Mouse (Mus musculus) forelimb bud, embryonic 11.5 days (tissue): Measurements from ENCODE around the gene Rhbdl1.

Source experiments
- DNase-seq: peaks from one replicate; pipeline ENCODE4 v3.0.0-alpha.2; 2012; ENCODE audit warnings: low read depth, low spot score

The Rhbdl1 gene

DNA sequence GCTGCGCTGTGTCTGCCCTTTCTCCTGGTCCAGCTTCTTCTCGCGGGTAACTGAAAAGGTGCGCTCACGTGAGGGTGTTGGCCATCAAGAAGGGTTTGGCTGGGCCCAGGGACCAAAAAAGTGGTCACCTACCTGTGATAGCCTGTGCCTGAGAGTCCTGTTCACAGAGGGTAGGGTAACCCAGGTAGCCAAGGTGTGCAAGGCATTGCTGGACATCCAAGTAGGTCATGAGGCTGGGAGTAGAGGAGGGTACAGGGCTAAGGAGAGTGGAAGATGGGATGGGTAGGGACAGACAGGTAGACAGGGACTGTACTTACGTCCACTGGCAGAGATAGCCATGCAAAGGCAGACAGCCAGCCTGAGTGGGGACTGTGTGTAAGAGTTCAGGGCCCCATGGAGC, 3.4 kb upstream of the Rhbdl1 start:
- no peak for DNase-seq

DNA sequence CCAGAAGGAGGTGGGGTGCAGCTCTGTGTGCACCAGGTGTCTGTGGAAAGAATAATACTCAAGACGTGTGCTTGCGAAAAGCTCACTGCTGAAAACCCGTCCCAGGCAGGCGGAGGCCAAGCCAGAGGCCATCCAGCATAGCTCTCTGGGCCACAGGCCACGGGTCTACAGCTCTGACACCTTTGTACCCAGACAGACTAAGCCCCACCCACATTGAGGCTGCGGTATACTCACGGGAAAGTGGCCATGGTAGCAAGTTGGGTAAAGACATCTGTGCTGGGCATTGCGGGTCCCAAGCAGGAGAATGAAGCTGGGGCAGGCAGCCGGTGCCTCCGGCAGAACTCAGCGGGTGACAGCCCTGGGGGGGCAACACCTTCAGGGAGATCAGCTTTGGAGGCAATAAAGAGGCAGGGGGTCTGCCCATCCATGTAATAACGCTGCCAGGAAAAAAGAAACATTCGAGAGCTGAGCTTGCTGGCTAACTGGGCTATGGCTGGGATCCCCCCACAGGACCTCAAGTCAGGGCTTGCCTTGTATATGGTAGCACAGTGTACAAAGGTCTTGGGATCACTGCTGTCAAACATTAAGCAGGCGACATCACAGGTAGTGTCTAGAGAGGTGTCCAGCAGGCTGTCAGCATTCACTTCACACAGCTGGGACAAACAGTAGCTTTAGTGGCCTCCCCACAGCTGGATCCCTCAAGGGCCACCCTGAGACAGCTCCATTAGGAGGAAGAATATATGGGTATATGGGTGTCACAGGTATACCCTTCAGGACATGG, 2.5 kb upstream of the Rhbdl1 start:
- no peak for DNase-seq

DNA sequence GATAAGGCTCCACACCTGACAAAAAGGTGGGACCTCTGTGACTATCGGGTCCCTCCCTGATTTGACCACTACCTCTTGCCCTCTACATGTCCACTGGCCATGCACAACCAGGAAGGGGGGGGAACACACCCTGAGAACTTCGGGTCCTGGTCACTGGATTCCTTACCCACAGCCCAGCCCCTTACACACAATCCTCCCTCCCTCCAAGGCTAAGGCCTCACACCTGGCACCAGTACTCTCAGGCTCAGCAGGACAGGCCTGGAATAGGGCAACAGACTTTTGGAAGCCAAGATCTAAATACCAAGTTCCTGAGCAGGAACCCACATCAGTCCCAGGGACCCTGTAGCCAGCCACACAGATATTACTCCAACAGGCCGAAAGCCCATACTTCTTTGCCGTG, 1.8 kb upstream of the Rhbdl1 start:
- DNase-seq, result no peak

DNA sequence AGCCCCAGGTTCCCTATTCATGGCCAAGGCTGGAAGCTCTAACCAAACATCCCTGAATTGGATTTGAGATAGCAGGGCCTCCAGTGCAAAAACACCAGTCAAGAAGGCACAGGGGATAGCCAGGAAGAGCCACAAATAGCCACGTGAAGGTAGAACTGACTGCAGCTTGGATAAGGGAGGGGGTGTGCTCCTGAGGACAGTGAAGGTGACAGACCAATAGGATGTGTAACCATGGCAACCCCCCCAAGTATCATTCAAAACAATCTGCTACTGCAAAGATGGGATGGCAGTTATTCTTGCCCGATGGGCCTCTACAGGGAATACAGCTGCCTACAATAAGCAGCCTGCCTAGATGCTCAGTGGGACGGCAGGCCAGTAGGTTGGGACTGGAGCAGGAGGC, 438 bp upstream of the Rhbdl1 start:
- DNase-seq, result no peak

DNA sequence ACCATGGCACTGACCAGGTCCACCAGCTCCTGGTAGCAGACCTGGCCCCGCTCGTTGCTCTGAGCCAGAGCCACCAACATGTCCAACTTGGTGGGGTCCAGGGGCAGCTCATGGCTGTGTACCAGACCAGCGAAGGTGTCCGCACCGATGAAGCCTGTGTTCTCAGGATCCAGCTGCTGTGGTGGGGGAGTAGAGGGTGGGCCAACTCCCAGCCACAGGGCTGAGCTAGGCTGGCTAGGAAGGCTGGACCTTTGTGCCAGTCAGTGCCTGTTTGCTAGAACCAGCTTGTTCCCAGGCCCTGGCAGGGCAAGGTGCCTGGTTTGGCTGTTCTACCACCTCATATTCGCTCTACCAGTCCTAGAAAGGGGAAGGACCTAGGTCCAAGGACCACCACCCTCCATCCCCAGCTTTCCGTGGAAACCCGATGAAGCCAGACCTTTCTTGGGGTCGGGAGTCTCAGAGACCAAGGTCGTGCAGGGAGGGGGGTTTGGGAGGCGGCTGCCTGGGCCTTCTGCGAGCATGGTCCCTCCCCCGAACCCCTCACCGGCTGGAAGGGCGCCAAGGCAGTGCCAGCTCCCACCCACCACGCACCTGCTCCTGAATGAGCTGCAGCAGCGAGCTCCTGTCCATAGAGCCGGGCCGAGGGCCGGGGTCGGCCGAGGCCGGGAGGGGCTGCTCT, 559 bp downstream of the Rhbdl1 start:
- DNase-seq, result no peak

DNA sequence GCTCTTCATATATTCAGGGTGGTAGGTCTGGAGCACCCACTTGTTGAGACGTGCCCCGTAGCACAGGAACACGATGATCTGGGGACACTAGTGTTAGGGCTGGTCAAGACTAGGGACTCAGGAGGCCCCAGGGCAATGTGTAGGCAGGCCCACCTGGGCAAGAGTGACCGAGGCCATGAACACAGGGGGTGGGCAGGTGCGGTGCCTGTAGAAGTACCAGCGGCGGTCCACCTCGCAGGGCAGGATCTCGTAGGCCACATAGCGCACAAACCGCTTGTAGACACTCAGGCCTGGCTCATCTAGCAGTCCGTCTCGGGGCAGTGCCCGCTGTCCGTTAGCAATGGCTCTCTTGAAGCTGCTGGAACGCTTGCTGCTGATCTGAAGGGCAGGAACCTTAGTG, 1.3 kb downstream of the Rhbdl1 start:
- no peak for DNase-seq

DNA sequence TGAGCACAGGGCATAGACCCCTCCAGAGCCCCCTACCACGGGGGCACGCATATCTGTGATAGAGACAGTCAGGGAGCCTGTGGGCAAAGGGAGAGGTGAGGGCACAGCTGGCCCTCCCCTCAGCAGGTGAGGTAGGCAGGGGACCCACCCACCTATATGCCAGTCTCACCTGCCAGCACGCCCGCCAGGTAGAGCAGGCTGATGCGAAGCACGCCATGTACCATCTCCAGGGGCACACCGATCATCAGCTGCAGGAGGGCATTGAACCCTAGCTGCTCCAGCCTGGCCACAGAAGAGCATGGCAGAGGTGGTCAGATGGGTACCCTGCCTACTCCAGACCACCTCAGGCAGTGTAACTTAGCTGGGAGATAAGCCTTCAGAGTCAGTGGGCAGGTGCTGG, 1.8 kb downstream of the Rhbdl1 start:
- no peak for DNase-seq

DNA sequence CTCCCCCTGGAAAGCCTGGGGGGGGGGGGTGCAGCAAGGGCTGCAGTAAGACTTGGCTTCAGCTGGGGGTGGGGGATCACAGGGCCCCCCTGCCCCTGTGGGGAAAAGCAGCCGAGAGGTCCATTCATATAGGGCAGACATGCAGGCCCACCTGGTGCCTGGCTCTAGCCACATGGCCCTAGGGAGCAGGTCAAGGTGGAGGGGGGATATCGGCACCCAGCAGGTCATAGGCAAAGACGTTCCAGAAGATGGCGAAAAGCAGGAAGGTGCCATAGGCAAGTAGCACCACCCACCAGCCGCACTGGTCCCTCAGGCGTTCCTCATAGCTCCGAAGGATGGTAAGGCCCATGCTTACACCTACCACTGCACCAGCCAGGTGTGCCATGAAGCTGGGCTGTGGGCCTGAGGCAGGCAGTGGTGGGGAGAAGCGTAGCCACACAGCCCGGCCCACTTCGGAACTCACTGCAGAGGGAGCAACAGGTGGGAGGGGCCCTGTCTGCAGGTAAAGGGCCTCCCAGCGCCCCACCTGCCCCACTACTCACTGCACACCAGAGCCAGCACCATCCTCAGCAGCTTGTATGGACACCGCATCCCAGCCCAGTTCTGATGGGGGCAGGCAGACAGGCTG, 2.4 kb downstream of the Rhbdl1 start:
- DNase-seq, result no peak

DNA sequence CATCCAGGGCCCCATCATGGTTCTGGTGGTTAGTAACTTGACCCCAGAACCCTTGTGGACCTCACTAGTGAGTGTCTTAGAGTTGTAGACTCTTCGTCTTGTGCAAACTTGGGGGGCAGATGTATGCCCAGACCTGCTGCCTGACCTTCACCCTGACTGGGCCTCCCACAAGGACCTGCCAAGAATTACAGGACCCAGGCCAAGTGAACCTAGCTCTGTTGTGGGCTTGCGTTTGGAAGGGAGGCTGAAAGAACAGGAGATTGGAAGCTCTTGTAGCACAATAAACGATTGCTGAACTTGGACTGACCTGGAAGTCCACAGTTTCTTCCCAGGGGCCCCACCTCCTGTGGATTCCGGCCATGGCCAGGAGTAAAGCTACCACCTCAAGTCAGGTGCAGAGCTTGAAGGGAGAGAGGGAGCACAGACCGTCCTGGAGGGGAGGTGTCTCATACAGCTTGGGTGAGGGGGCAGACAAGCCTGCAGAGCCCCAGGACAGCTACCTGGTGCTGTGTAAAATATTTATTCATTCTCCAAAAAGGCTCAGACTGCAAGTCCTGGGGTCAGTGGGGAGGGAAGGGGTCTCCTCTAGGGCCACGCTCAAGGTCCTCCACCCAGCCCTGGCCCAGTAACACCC, 3.0 kb downstream of the Rhbdl1 start:
- DNase-seq, result no peak

DNA sequence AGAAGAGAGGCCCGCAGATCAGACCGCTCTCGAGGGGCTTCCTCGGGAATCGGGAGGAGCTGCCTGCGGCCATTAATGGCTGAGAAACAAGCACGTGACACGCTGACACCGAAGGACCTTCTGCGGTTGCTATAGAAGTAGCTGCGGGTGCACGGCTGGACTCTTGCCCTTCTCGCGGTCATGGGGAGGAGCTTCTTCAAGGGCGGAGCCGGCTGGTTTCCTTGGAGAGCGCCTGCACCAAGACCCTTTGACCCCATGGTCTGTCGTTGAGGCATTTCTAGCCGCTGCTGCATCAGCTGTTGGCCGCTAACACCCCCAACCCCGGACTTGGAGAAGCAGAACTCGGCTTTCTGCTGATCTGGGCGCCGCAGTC, 3.8 kb downstream of the Rhbdl1 start, which contains the start of gene Stub1:
Gene Stub1, minus strand, starts transcription at position 114 of the 373 bp plus-strand sequence.
- DNase-seq, result peak; percentile 85

DNA sequence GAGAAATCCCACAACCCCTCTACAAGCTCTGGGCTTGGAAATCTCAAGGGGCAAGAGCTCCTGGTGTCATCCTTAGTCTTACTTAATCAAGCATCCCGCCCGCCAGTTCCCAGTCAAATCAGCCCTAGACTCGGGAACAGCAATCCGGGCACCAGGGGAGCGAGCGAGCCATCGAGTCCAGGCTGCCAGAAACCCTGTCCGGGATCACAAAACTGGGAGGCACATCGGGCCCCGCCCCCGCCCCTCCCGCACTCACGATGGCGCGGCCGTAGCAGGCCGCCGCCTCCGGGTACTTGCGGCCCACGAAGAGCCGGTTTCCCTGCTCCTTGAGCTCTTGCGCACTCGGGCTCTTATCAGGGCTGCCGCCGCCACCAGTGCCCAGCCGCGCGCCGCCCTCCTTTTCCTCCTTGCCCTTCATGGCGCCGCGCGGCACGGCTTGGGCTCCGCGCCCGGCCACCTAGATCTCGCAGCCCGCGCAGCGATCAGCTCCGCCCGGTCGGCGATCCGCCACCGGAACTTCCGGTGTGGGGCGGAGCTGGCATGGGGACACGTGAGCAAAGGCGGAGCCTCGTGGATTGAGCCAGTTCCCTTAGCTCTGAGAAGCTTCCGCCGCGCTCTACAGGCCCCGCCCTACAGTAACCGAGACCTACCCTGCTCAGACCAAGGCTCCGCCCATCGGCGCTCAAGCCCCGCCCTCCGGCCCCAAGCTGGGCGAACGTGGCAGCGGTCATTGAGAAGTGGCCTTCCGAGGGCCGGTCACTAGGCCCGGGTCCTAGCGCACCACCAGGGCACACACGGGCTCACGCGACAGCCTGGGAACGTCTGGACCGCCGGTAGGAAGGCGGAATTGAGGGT, 4.4 kb downstream of the Rhbdl1 start:
- DNase-seq, result peak; percentile 99

DNA sequence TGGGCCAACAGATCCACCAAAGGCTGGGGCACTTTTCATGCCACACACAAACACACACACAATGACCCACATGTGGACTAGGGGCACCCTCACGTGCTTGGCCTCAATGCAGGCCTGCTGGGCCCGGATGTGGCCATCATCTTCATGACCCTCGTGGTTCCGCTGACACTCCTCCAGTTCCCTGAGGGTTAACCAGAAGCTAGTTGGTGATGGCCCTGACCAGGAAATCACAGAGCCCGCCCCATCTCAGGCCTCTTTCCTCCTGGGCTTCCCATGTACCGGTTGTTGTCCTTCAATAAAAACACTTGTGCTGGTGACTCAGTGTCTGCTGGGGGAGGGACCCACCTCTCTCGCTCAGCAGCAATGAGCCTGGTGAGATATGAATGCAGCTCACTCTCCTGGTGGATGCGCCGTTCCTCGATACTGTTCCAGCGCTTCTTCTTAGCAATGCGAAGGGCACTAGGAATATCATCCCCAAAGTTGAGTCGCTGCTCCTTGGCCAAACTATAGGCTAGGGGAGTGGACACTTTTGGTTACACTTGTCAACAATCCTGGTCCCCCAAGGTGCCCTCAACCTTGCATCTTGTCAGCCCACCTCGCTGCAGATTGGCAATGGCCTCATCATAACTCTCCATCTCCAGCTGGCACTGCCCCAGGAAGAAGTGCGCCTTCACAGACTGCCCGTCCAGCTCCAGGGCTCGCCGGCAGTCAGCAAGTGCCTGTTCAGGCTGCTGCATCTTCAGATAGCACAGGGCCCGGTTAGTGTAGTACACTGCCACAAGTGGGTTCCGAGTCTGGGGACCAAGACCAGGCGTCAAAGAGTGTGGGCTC, 5.4 kb downstream of the Rhbdl1 start:
- no peak for DNase-seq

DNA sequence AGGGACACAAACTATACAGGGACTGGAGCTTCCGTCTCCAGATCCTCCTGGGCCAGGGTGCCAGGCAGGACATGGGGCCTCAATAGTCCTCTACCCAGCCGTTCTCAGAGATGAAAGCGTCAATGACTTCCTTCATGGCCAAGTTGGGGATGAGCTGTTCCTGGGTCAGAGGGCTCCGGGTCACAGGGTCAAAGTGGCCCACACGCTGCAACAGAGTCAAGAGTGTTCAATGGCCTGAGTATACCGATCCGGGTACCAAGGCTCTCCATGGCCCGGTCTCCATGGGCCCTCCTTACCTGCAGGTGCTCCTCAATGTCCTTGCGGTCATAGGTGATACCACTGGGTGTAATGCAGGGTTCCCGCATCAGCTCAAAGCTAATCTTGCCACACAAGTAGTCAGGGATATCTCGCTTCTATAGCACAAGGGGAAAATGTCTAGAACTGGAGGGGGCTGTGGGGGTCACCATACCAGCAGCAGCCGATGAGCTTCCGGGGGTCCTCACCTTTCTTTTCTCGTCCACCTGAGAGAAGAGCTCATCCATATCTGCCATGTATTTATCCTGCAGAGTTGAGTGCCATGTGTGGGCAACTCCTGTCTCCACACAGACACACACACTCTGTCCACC, 6.2 kb downstream of the Rhbdl1 start:
- DNase-seq, result no peak

DNA sequence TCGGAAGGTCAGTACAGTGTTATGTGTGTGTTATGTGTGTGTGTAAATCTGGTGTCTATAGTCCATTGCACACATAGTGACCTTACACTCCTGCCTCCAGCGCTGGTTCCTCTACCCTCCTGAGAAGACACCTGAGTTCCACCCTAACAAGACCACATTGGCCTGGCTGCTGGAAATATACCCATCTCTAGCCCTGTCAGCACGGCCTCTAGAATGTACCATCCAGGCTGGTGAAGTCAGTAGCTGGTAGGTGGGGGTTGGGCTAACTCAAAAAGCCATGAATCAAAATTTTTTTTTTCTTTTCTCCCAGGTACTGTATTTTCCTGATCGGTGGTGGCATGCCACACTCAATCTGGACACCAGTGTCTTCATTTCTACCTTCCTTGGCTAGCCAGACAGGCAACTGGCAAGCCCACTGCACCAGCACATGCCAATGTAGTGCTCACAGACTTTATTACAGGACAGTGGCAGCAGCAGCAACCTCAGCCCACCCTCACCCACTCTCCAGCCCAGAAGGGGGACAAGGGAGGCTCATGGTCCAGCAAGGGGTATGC, 6.8 kb downstream of the Rhbdl1 start:
- DNase-seq, result no peak

DNA sequence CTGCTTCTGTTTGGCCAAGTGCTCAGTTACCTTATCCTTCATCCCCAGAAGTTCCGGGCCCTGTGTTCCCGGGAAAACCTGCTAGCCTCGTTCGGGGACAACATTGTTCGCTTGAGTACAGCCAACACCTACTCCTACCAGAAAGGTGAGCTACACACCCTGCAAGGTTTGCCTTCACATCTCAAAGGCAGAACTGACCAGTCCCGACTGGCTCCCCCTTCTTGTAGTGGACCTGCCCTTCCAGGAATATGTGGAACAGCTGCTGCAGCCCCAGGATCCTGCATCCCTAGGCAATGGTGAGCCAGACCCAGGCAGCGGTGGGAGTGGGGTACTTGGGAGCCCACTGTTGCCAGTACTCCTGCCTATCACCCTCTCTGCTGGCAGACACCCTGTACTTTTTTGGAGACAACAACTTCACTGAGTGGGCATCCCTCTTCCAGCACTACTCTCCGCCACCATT, 7.5 kb downstream of the Rhbdl1 start:
- DNase-seq, result no peak

DNA sequence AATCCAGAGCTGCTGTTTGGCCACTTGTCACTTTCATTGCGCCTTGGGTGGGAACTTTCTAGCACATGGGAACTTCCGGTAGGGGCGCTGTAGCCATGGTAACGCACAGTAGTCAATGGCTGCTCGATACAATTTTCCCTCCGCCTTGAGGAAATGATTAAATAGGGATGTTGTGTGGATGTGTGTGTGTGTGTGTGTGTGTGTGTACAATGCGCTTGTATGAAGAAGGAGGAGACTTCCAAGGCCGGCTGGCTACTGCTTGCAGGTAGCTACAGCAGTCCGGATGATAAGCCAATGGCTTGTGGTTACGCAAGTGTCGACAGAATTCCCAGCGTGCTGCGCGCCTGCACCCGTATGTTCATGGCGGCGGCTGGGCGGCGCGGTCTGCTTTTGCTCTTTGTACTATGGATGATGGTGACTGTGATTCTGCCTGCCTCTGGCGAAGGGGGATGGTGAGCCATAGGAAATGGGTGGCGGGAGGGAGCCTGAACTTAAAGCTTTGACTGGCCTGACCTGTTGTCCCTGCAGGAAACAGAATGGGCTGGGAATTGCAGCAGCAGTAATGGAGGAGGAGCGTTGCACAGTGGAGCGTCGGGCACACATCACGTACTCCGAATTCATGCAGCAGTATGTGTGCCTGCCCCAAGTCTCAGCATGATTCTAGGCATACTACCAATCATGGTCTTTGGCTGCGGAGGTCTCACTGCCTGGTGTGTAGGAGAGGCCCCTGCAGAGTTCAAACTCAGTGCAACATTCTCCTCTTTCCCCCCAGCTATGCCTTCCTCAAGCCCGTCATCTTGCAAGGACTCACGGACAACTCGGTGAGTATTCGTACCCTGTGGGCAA, 8.2 kb downstream of the Rhbdl1 start, which contains the start of gene Jmjd8:
Gene Jmjd8, plus strand, starts transcription at position 156 of the 846 bp plus-strand sequence.
- peak; percentile 79 for DNase-seq

DNA sequence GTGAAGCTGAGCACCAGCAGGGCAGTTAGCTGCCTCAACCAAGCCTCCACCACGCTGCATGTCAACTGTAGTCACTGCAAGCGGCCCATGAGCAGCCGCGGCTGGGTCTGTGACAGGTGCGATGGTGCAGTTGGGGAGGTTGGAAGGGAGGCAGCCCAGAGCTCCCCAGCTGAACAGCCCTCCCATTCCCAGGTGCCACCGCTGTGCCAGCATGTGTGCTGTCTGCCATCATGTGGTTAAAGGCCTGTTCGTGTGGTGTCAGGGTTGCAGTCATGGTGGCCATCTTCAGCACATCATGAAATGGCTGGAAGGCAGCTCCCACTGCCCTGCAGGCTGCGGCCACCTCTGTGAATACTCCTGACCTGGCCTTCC, 8.9 kb downstream of the Rhbdl1 start:
- DNase-seq, result no peak

DNA sequence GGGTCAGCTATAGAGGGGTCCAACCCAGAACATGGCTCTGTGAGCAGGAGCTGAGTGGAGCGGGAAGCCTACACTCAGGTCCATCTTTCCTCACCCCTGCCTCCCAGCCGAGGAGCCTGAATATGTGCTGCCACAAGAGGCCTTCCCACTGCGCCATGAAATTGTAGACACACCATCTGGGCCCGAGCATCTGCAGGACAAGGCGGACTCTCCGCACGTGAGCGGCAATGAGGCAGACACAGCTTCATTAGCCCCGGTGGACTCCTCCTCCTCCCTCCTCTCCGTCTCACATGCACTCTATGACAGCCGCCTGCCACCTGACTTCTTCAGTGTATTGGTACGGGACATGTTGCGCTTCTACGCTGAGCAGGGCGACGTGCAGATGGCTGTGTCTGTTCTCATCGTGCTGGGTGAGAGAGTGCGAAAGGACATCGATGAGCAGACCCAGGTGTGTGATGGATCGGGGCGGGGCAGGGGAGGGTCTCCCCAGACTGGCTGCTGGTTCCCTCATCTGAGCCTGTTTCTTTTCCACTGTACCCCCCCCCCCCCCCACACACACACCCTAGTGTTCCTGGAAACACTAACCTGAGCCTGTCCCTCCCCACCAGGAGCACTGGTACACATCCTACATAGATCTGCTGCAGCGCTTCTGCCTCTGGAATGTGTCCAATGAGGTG, 9.4 kb downstream of the Rhbdl1 start:
- DNase-seq, result no peak
